Mouse (Mus musculus) bone marrow, adult 2 months (tissue): ENCODE measurements around the gene Aurkb.

Experiments
- CTCF ChIP-seq: fragments of 200-500 bp; IDR thresholded peaks from 2 replicates; pipeline ENCODE4 v1.5.1; 2011; ENCODE audit warnings: low read length, control low read depth; ENCODE audit not compliant: control insufficient read depth, insufficient read depth
- POLR2A ChIP-seq: fragments of 200-500 bp; IDR thresholded peaks from 2 replicates; pipeline ENCODE4 v1.6.1; 2011; ENCODE audit warnings: low read depth, mild to moderate bottlenecking, control low read depth, low read length, borderline replicate concordance; ENCODE audit not compliant: control insufficient read depth

- no peak for TF ChIP-seq CTCF
- TF ChIP-seq POLR2A, result no peak
Measured at GRCm38 (mm10) chr11:69074776-69075069, 29.3 kb downstream of the Aurkb start.
